Mouse (Mus musculus) embryonic facial prominence, embryonic 15.5 days (tissue): ENCODE results near the gene Tor1aip2. TPM values are rescaled to one million over a fixed set of nuclear protein-coding genes. Genes with fewer than 3 reads are reported as not detected.
"Not testable (repeated sequence)": the region's sequence is repeated elsewhere in the genome, so short reads cannot be mapped to it uniquely, and the experiment has no call there.

Experiments used
- ATAC-seq: fragments of 200-750 bp; cut with Nextera tagmentation; 2 replicates; pipeline ENCODE4 v1.8.0; 2017; ENCODE audit warnings: low read depth, moderate TSS enrichment; ENCODE audit not compliant: insufficient number of reproducible peaks, low FRiP score, low TSS enrichment
- H3K27ac ChIP-seq: fragments of 300-500 bp; sonication (generic); replicated peaks from 2 replicates; pipeline ENCODE4 v1.5.1; 2015; ENCODE audit warnings: mild to moderate bottlenecking, inconsistent platforms
- H3K27me3 ChIP-seq: fragments of 300-500 bp; sonication (generic); 2 replicates; pipeline ENCODE4 v1.6.1; 2015; ENCODE audit warnings: inconsistent platforms
- H3K36me3 ChIP-seq: fragments of 300-500 bp; sonication (generic); 2 replicates; pipeline ENCODE4 v1.6.1; 2015; ENCODE audit warnings: mild to moderate bottlenecking, inconsistent platforms
- H3K4me1 ChIP-seq: fragments of 300-500 bp; sonication (generic); 2 replicates; pipeline ENCODE4 v1.6.1; 2015; ENCODE audit warnings: inconsistent platforms
- H3K4me2 ChIP-seq: fragments of 300-500 bp; sonication (generic); replicated peaks from 2 replicates; pipeline ENCODE4 v1.6.1; 2015; ENCODE audit warnings: mild to moderate bottlenecking, inconsistent platforms
- H3K4me3 ChIP-seq: fragments of 300-500 bp; sonication (generic); replicated peaks from 2 replicates; pipeline ENCODE4 v1.5.1; 2015; ENCODE audit warnings: mild to moderate bottlenecking, inconsistent platforms
- H3K9ac ChIP-seq: fragments of 300-500 bp; sonication (generic); 2 replicates; pipeline ENCODE4 v1.6.1; 2015; ENCODE audit warnings: inconsistent platforms
- H3K9me3 ChIP-seq: fragments of 300-500 bp; sonication (generic); replicated peaks from 2 replicates; pipeline ENCODE4 v1.6.1; 2016; ENCODE audit warnings: inconsistent platforms
- WGBS: fragments of 180-500 bp; shearing (Covaris S2); methylation state at CpG from one replicate; pipeline ENCODE4 v1.1.7; 2015; 5-methylcytosine and 5-hydroxymethylcytosine counted together
- polyA plus RNA-seq: library from polyadenylated mRNA; unstranded; fragments of >200 nt; fragmentation: Nextera tagmentation; extraction: Ambion mirVana; gene quantifications from 2 replicates; pipeline ENCODE4 v1.2.1, GENCODE M21; 2015

The Tor1aip2 gene
- polyA plus RNA-seq, 1 experiment from 2014 or later: 113 TPM

DNA sequence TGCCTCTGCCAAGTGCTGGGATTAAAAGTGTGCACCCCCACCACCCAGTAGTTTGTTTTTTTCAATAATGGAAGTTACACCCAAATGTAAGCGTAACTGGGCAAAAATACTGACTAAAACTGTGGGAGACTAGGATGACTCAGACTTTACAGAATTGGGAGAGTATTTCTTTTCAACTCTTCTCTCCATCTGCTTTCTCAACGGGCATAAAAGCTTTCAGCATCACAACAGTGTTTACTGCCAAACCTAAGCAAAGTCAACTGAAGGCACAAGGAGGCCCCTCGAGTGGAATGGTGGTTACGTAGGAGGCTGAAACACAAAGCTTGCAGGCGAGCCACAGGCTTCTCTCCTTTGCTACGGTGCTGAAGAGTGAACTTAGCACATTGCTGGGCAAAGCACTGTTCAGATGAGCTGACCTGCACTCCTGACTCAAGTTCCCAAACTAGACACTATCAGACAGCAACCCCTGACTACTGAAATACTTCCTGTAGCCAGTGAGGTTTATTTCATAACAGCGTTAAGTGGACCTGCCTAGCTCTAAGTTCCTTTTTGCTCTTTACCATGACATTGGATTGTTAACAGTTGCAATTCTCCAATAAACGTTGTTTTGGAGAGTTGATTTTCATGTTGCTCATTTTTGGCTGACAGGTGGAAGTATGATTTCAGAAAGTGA is 10.2 kb upstream of the Tor1aip2 start:
- no peak overlapping the region for H3K9ac ChIP-seq
- H3K27me3 ChIP-seq: no peaks in the 10 kb centered on the region
- H3K4me1 ChIP-seq: no peaks in the 10 kb centered on the region
- no peaks in the 10 kb centered on the region for H3K9me3 ChIP-seq
- H3K4me3 ChIP-seq: no peak overlapping the region
- H3K36me3 ChIP-seq: peaks cover 41% of the 10 kb centered on the region
- H3K27ac ChIP-seq: no peak overlapping the region
- WGBS: 86% methylated on average over 8 of the region's 8 CpGs
- no peak overlapping the region for H3K4me2 ChIP-seq
- no peak for ATAC-seq

- 95% methylated on average over 3 of the region's 3 CpGs for WGBS
- Histone ChIP-seq H3K4me2 (no peak overlapping the region), H3K4me1 (no peaks in the 10 kb centered on the region), H3K9ac (no peak overlapping the region), H3K36me3 (peaks cover 51% of the 10 kb centered on the region), H3K4me3 (no peak overlapping the region), H3K27me3 (no peaks in the 10 kb centered on the region), H3K9me3 (no peaks in the 10 kb centered on the region), H3K27ac (no peak overlapping the region)
- no peak for ATAC-seq
Observed at GRCm38 (mm10) chr1:156027849-156028248, 7.4 kb upstream of the Tor1aip2 start.

GRCm38 (mm10) chr1:156028340-156028975 is 6.7 kb upstream of the Tor1aip2 start:
- H3K9ac ChIP-seq: no peak overlapping the region
- H3K9me3 ChIP-seq: no peaks in the 10 kb centered on the region

GRCm38 (mm10) chr1:156033921-156034320 is 1.3 kb upstream of the Tor1aip2 start:
- no peak for ATAC-seq
- H3K4me1 ChIP-seq: peaks cover 11% of the 10 kb centered on the region
- 94% methylated on average over 7 of the region's 7 CpGs for WGBS
- H3K27me3 ChIP-seq: no peaks in the 10 kb centered on the region
- no peak overlapping the region for H3K4me3 ChIP-seq
- no peaks in the 10 kb centered on the region for H3K9me3 ChIP-seq
- H3K4me2 ChIP-seq: no peak overlapping the region
- peaks cover 39% of the 10 kb centered on the region for H3K36me3 ChIP-seq
- no peak overlapping the region for H3K27ac ChIP-seq
- no peak overlapping the region for H3K9ac ChIP-seq

More at GRCm38 (mm10) chr1:156028340-156028975, 6.7 kb upstream of the Tor1aip2 start:
- Histone ChIP-seq H3K4me1 (no peaks in the 10 kb centered on the region), H3K27ac (no peak overlapping the region), H3K4me3 (no peak overlapping the region), H3K27me3 (no peaks in the 10 kb centered on the region), H3K4me2 (no peak overlapping the region), H3K36me3 (peaks cover 57% of the 10 kb centered on the region)
- no peak for ATAC-seq
- 92% methylated on average over 4 of the region's 4 CpGs for WGBS

- Histone ChIP-seq H3K4me1 (peaks cover 11% of the 10 kb centered on the region), H3K27me3 (no peaks in the 10 kb centered on the region), H3K36me3 (peaks cover 33% of the 10 kb centered on the region), H3K9me3 (no peaks in the 10 kb centered on the region), H3K4me2 (peak overlapping the region; percentile 60), H3K9ac (peak overlapping the region; percentile 90), H3K4me3 (peak overlapping the region; percentile 88), H3K27ac (peak overlapping the region; percentile 100)
- ATAC-seq: no peak
- WGBS: 13% methylated on average over 1 of the region's 1 CpGs
Observed at GRCm38 (mm10) chr1:156034661-156035060, 542 bp upstream of the Tor1aip2 start.

DNA sequence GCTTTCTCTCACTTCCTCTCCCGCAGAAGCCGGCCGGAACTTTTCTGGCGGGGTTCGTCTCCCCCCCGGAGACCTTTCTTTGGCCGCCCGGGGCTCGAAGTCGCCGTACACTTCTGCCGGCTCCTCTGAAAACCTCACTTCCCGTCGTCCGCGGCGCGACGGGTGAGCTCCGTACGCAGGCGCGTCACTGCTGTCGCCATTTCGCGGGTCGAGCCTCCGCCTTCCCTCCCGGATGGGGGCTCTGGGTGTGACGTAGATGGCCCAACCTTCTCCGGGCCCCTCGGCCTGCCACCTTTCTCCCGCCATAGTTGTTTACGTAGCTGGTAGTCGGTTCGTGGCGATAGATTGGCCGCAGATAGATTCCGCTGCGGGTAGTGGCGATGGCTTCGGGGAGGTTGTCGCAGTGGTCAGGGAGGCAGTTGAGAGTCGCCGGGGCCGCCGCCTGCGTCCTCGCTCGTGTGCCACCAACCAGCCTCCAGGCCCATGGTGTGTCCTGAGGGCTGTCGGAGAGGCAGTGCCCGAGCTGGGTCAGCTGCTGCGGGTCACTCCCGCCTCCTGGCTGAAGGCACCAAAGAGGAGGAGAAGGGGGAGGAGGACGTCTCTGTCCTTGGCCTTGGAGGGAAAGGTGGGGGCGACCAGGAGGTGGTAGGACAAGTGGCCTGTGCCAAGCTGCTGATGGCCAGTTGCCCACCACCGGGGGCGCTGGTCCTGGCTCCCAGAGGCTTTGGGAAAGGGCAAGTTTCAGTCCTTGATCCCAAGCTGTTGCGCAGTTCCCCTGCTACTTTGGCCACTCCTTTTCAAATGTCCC is 931 bp downstream of the Tor1aip2 start, which contains the start of gene Tor1aip1:
Gene Tor1aip1, minus strand, starts transcription at position 551 of the 808 bp plus-strand sequence.
- Histone ChIP-seq H3K4me2 (peak within 1 kb of the TSS; percentile 60), H3K4me1 (peaks cover 15% of the 10 kb centered on the region), H3K9ac (peak within 1 kb of the TSS; percentile 94), H3K27ac (peak within 1 kb of the TSS; percentile 100), H3K36me3 (peaks cover 25% of the 10 kb centered on the region), H3K27me3 (no peaks in the 10 kb centered on the region), H3K9me3 (no peaks in the 10 kb centered on the region), H3K4me3 (peak within 1 kb of the TSS; percentile 88)
- under 1% methylated on average over 59 of the region's 59 CpGs for WGBS
- ATAC-seq: peak; percentile 94

- peak overlapping the region; percentile 55 for H3K27ac ChIP-seq
- WGBS: 42% methylated on average over 5 of the region's 5 CpGs
Observed at GRCm38 (mm10) chr1:156037144-156037583, 2.0 kb downstream of the Tor1aip2 start.

GRCm38 (mm10) chr1:156039989-156040388 is 4.8 kb downstream of the Tor1aip2 start:
- H3K9ac ChIP-seq: not testable (repeated sequence)

More at GRCm38 (mm10) chr1:156037144-156037583, 2.0 kb downstream of the Tor1aip2 start:
- no peak for ATAC-seq
- peaks cover 18% of the 10 kb centered on the region for H3K36me3 ChIP-seq
- H3K4me3 ChIP-seq: peak overlapping the region; percentile 20; the same call in 1 of the 2 replicates
- H3K4me2 ChIP-seq: peak overlapping the region; percentile 39
- H3K27me3 ChIP-seq: no peaks in the 10 kb centered on the region
- peaks cover 19% of the 10 kb centered on the region for H3K4me1 ChIP-seq
- no peak overlapping the region for H3K9ac ChIP-seq
- no peaks in the 10 kb centered on the region for H3K9me3 ChIP-seq

DNA sequence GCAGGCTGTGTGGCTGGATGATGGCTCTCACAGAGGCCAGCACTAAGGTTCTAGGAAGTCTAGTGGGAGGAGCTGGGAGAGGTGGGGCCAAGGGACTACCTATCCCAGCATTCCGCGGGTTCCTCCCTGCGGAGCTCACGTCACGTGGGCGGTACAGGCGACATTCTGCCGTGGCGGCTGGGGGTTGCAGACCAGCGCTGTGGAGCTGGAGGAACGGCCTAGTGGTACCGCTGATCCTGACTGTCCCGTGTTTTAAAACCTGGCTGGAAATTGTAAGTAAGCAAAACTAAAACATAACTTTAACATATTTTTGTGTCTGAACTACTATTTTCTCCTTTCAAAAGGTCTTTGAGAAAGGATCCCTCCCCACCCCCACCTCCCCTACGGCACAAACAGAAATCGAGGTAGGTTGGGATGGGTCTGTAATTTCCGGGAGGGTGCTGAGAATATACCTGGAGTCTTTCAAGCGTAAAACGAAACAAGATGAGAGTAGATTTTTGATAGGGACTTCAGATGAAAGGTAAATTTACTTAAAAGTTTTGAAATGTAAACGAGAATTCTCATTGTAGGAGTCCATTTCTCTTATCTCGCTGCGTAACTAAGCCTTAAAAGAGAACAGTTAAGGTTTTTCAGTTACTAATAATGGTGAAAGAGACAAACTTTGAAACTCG is 5.7 kb downstream of the Tor1aip2 start:
- Histone ChIP-seq H3K9me3 (no peaks in the 10 kb centered on the region), H3K4me3 (peak overlapping the region; percentile 61), H3K27ac (0 out of 2 replicates have a peak overlapping the region, but pooled peaks have one; percentile 60), H3K9ac (peak overlapping the region; percentile 48), H3K36me3 (0 out of 2 replicates have a peak, but pooled peaks cover 14% of the 10 kb centered on the region), H3K4me1 (peaks cover 22% of the 10 kb centered on the region), H3K27me3 (no peaks in the 10 kb centered on the region), H3K4me2 (peak overlapping the region; percentile 63)
- ATAC-seq: peak; percentile 89
- WGBS: 1% methylated on average over 22 of the region's 22 CpGs

More at GRCm38 (mm10) chr1:156039989-156040388, 4.8 kb downstream of the Tor1aip2 start:
- Histone ChIP-seq H3K36me3 (0 out of 2 replicates have a peak, but pooled peaks cover 10% of the 10 kb centered on the region), H3K4me1 (peaks cover 17% of the 10 kb centered on the region)
- WGBS: 71% methylated on average over 7 of the region's 7 CpGs
- H3K4me3 ChIP-seq, ATAC-seq, H3K27ac ChIP-seq, H3K9me3 ChIP-seq, H3K27me3 ChIP-seq, H3K4me2 ChIP-seq: not testable (repeated sequence)

GRCm38 (mm10) chr1:156041451-156042241 is 6.4 kb downstream of the Tor1aip2 start:
- Histone ChIP-seq H3K27ac (no peak overlapping the region), H3K27me3 (no peaks in the 10 kb centered on the region), H3K9me3 (no peaks in the 10 kb centered on the region), H3K36me3 (0 out of 2 replicates have a peak, but pooled peaks cover 19% of the 10 kb centered on the region), H3K9ac (0 out of 2 replicates have a peak overlapping the region, but pooled peaks have one; percentile 21), H3K4me3 (peak overlapping the region; percentile 61), H3K4me2 (peak overlapping the region; percentile 63), H3K4me1 (peaks cover 25% of the 10 kb centered on the region)
- WGBS: 32% methylated on average over 7 of the region's 7 CpGs
- ATAC-seq: no peak
